Mouse (Mus musculus) embryonic stem cell, embryonic (primary cell): ENCODE data around the gene Ppp1r10.

Experiments used
- CTCF ChIA-PET, 4 experiments: fragments of 300-600 bp in 2 of 4; fragments of 350-600 bp in 2 of 4; sonication (Branson Sonifier 250); formaldehyde crosslinking; loops; one replicate each; lab custom pipeline; 2022; ENCODE audit warnings: inconsistent platforms in 2 of 4; lab: Charles Lee
- POLR2A ChIA-PET, 4 experiments: fragments of 300-600 bp in 2 of 4; fragments of 350-600 bp in 2 of 4; sonication (Branson Sonifier 250); formaldehyde crosslinking; loops; one replicate each; lab custom pipeline; 2022; ENCODE audit warnings: antibody characterized with exemption in 4 of 4, inconsistent platforms in 1 of 4; lab: Charles Lee

Gene Ppp1r10

GRCm38 (mm10) chr17:35883777-35884176, 32.5 kb upstream of the Ppp1r10 start:
- POLR2A ChIA-PET, result interaction anchor here in 3 of 4 experiments (0.9 to 2.3 kb wide), 4 partner anchors 9 to 48 kb away, joined by 3 to 9 read pairs (median 4); no protein-coding TSS in a partner anchor

GRCm38 (mm10) chr17:35887725-35888124, 28.5 kb upstream of the Ppp1r10 start:
- ChIA-PET POLR2A (interaction anchor here (0.5 to 6.9 kb wide), 84 partner anchors 7 to 753 kb away, joined by 3 to 73 read pairs (median 6); partner anchors contain the start of genes Dhx16 (in 3 of the 4), Mdc1 (in 3 of the 4), Mrps18b (in 3 of the 4) and Ppp1r10 (in 3 of the 4)), CTCF (interaction anchor here (0.5 to 4.5 kb wide), 26 partner anchors 8 to 173 kb away, joined by 3 to 28 read pairs (median 4); partner anchors contain the start of genes Dhx16 (in 2 of the 4), Flot1 (in 1 of the 4), Mdc1 (in 1 of the 4) and Mrps18b (in 1 of the 4))

More at GRCm38 (mm10) chr17:35883777-35884176, 32.5 kb upstream of the Ppp1r10 start:
- CTCF ChIA-PET, result interaction anchor here in 2 of 4 experiments (0.5 to 2.1 kb wide), 2 partner anchors 10 to 449 kb away, joined by 3 to 7 read pairs; no protein-coding TSS in a partner anchor

- CTCF ChIA-PET, result interaction anchor here in 3 of 4 experiments (0.8 to 2.1 kb wide), 6 partner anchors 23 to 97 kb away, joined by 3 to 5 read pairs (median 3); no protein-coding TSS in a partner anchor
- POLR2A ChIA-PET, result interaction anchor here (0.6 to 13.4 kb wide), 36 partner anchors 9 to 301 kb away, joined by 3 to 147 read pairs (median 8); partner anchors contain the start of genes Mdc1 (in 3 of the 4), Mrps18b (in 3 of the 4), Ppp1r10 (in 3 of the 4) and Atat1 (in 2 of the 4)
Measured at GRCm38 (mm10) chr17:35896781-35897643, 19.2 kb upstream of the Ppp1r10 start, which contains the start of gene 2310061I04Rik. 2310061I04Rik (minus strand) TSS chr17:35897431.

- ChIA-PET POLR2A (interaction anchor here (0.6 to 13.4 kb wide), 31 partner anchors 10 to 302 kb away, joined by 3 to 147 read pairs (median 7); partner anchors contain the start of genes Mdc1 (in 3 of the 4), Mrps18b (in 3 of the 4), Ppp1r10 (in 3 of the 4) and Atat1 (in 2 of the 4)), CTCF (interaction anchor here in 3 of 4 experiments (0.7 to 2.1 kb wide), 6 partner anchors 24 to 96 kb away, joined by 3 to 5 read pairs (median 3); no protein-coding TSS in a partner anchor)
Measured at GRCm38 (mm10) chr17:35897644-35898573, 18.3 kb upstream of the Ppp1r10 start.

- ChIA-PET CTCF (no interaction called here), POLR2A (interaction anchor here in 3 of 4 experiments (0.7 to 13.4 kb wide), 20 partner anchors 7 to 121 kb away, joined by 3 to 147 read pairs (median 8); partner anchors contain the start of genes Atat1 (in 2 of the 3), Mrps18b (in 2 of the 3), Ppp1r10 (in 2 of the 3) and Dhx16 (in 1 of the 3))
Measured at GRCm38 (mm10) chr17:35900636-35901035, 15.6 kb upstream of the Ppp1r10 start.

- ChIA-PET POLR2A (interaction anchor here in 3 of 4 experiments (0.7 to 1.4 kb wide), 10 partner anchors 10 to 168 kb away, joined by 3 to 8 read pairs (median 4); partner anchors contain the start of genes Flot1 (in 1 of the 3), Mrps18b (in 1 of the 3) and Ppp1r10 (in 1 of the 3)), CTCF (interaction anchor here in 1 of 4 experiments (0.8 kb wide), 1 partner anchor 337 kb away, joined by 3 read pairs; no protein-coding TSS in a partner anchor)
Measured at GRCm38 (mm10) chr17:35903343-35903991, 12.8 kb upstream of the Ppp1r10 start.

GRCm38 (mm10) chr17:35903992-35904355, 12.3 kb upstream of the Ppp1r10 start:
- ChIA-PET POLR2A (interaction anchor here in 2 of 4 experiments (0.8 to 1.4 kb wide), 6 partner anchors 11 to 81 kb away, joined by 3 to 7 read pairs (median 3); partner anchors contain the start of genes Flot1 (in 1 of the 2), Mrps18b (in 1 of the 2) and Ppp1r10 (in 1 of the 2)), CTCF (interaction anchor here in 1 of 4 experiments (0.8 kb wide), 1 partner anchor 337 kb away, joined by 3 read pairs; no protein-coding TSS in a partner anchor)

GRCm38 (mm10) chr17:35905587-35905986, 10.6 kb upstream of the Ppp1r10 start:
- ChIA-PET POLR2A (interaction anchor here in 3 of 4 experiments (0.6 to 9.4 kb wide), 14 partner anchors 7 to 74 kb away, joined by 3 to 147 read pairs (median 13); partner anchors contain the start of genes 2310061I04Rik (in 2 of the 3), Mrps18b (in 2 of the 3), Ppp1r10 (in 2 of the 3) and Mdc1 (in 1 of the 3)), CTCF (no interaction called here)

- POLR2A ChIA-PET, result interaction anchor here in 3 of 4 experiments (0.6 to 9.4 kb wide), 33 partner anchors 8 to 739 kb away, joined by 3 to 147 read pairs (median 5); partner anchors contain the start of genes 2310061I04Rik (in 2 of the 3), Flot1 (in 2 of the 3), Mrps18b (in 2 of the 3) and Ppp1r10 (in 2 of the 3)
- CTCF ChIA-PET, result interaction anchor here in 3 of 4 experiments (0.5 to 2.9 kb wide), 12 partner anchors 8 to 356 kb away, joined by 3 to 9 read pairs (median 3); partner anchors contain the start of genes Mrps18b (in 1 of the 3) and Ppp1r10 (in 1 of the 3)
Measured at GRCm38 (mm10) chr17:35907609-35908008, 8.6 kb upstream of the Ppp1r10 start.

GRCm38 (mm10) chr17:35909186-35909918, 6.9 kb upstream of the Ppp1r10 start:
- CTCF ChIA-PET, result interaction anchor here (0.5 to 2.9 kb wide), 7 partner anchors 9 to 170 kb away, joined by 3 to 9 read pairs (median 3); no protein-coding TSS in a partner anchor
- POLR2A ChIA-PET, result interaction anchor here (0.6 to 9.4 kb wide), 33 partner anchors 9 to 1062 kb away, joined by 3 to 147 read pairs (median 5); partner anchors contain the start of genes 2310061I04Rik (in 2 of the 4), Mdc1 (in 2 of the 4), Nrm (in 2 of the 4) and Abcf1 (in 1 of the 4)

GRCm38 (mm10) chr17:35909919-35910369, 6.3 kb upstream of the Ppp1r10 start, which contains the start of gene Atat1:
Atat1 (minus strand) TSS chr17:35910075.
- POLR2A ChIA-PET, result interaction anchor here in 3 of 4 experiments (0.6 to 9.4 kb wide), 21 partner anchors 9 to 325 kb away, joined by 3 to 147 read pairs (median 5); partner anchors contain the start of genes 2310061I04Rik (in 2 of the 3), Mdc1 (in 2 of the 3), Nrm (in 2 of the 3) and Abcf1 (in 1 of the 3)
- CTCF ChIA-PET, result interaction anchor here in 2 of 4 experiments (0.6 to 1.0 kb wide), 2 partner anchors 36 to 98 kb away, joined by 3 read pairs; no protein-coding TSS in a partner anchor

- ChIA-PET POLR2A (interaction anchor here in 3 of 4 experiments (0.7 to 2.3 kb wide), 40 partner anchors 8 to 444 kb away, joined by 3 to 37 read pairs (median 6); partner anchors contain the start of genes 2310061I04Rik (in 2 of the 3), Ier3 (in 2 of the 3), Nrm (in 2 of the 3) and Dhx16 (in 1 of the 3)), CTCF (interaction anchor here in 3 of 4 experiments (0.6 to 1.8 kb wide), 5 partner anchors 40 to 405 kb away, joined by 3 to 7 read pairs (median 4); partner anchors contain the start of gene Nrm (in 1 of the 3))
Measured at GRCm38 (mm10) chr17:35914975-35915374, 1.3 kb upstream of the Ppp1r10 start.

- CTCF ChIA-PET, result interaction anchor here in 3 of 4 experiments (0.5 to 1.8 kb wide), 9 partner anchors 8 to 78 kb away, joined by 3 to 7 read pairs (median 3); partner anchors contain the start of genes Gnl1 (in 1 of the 3), Nrm (in 1 of the 3) and Prr3 (in 1 of the 3)
- POLR2A ChIA-PET, result interaction anchor here (0.5 to 2.3 kb wide), 82 partner anchors 9 to 414 kb away, joined by 3 to 37 read pairs (median 5); partner anchors contain the start of genes Dhx16 (in 4 of the 4), 2310061I04Rik (in 3 of the 4), Flot1 (in 3 of the 4) and Ier3 (in 2 of the 4)
Measured at GRCm38 (mm10) chr17:35915538-35916296, 517 bp upstream of the Ppp1r10 start.
